Mouse (Mus musculus): Measurements from ENCODE around the gene Nacc1. TPM values are rescaled to one million over a fixed set of nuclear protein-coding genes. Genes with fewer than 3 reads are reported as not detected.

The Nacc1 gene
- total and polyA plus RNA-seq, 3 experiments, result 42.5 to 106 TPM; not detected in 1

- H3K27me3 ChIP-seq (ENCODE audit: control insufficient read depth in 1 of 2, insufficient read depth in 2 of 2, low read length in 2 of 2), result no peaks in the 10 kb centered on the region
- TF ChIP-seq MXI1 (IDR thresholded peaks at IDR 0.05; ENCODE audit: low read depth, low read length), result no peak
- peak; percentile 28; the same call in 1 of the 2 replicates for TF ChIP-seq TCF12 (IDR thresholded peaks at IDR 0.05; ENCODE audit: low read depth, low read length)
- TF ChIP-seq NELFE (IDR thresholded peaks at IDR 0.05; ENCODE audit: low read depth, low read length), result peak; percentile 5; the same call in 1 of the 2 replicates
- H3K4me1 ChIP-seq (ENCODE audit: control insufficient read depth in 1 of 2, insufficient read depth in 2 of 2, low read length in 2 of 2), result peaks cover 12 to 48% of the 10 kb centered on the region in 2 experiments
- DNase-seq (ENCODE audit: low read depth, low spot score), result peak; percentile 74
- peaks cover 13% of the 10 kb centered on the region for H3K79me2 ChIP-seq (ENCODE audit: control insufficient read depth, insufficient read depth, low read length, poor library complexity)
- H3K27ac ChIP-seq (ENCODE audit: control insufficient read depth, low read depth, low read length), result peak overlapping the region; percentile 99
- no peaks in the 10 kb centered on the region for H3K9me3 ChIP-seq (replicated peaks; ENCODE audit: insufficient read depth, low read length)
- H3K36me3 ChIP-seq (ENCODE audit: control insufficient read depth in 1 of 2, insufficient read depth in 2 of 2, low read length in 2 of 2), result peaks cover 4 to 29% of the 10 kb centered on the region in 2 experiments; a peak in 3 of 4 replicates
- H3K4me3 ChIP-seq (ENCODE audit: control insufficient read depth in 1 of 2, insufficient read depth in 1 of 2, low read depth in 2 of 2, low read length in 2 of 2), result peak overlapping the region; percentile 27 to 48
- H3K9ac ChIP-seq (ENCODE audit: control insufficient read depth, low read depth, low read length, poor library complexity, severe bottlenecking), result peak overlapping the region; percentile 80
These were observed 35.9 kb upstream of the Nacc1 start for GRCm38 (mm10) chr8:84723571-84723900.

- peaks cover 12 to 45% of the 10 kb centered on the region in 2 experiments for H3K4me1 ChIP-seq (ENCODE audit: control insufficient read depth in 1 of 2, insufficient read depth in 2 of 2, low read length in 2 of 2)
- peak within 1 kb of the TSS; percentile 80 for H3K9ac ChIP-seq (ENCODE audit: control insufficient read depth, low read depth, low read length, poor library complexity, severe bottlenecking)
- peak within 1 kb of the TSS; percentile 33 to 48 for H3K4me3 ChIP-seq (ENCODE audit: control insufficient read depth in 1 of 2, insufficient read depth in 1 of 2, low read depth in 2 of 2, low read length in 2 of 2)
- peak within 1 kb of the TSS; percentile 99 for H3K27ac ChIP-seq (ENCODE audit: control insufficient read depth, low read depth, low read length)
- DNase-seq (ENCODE audit: low read depth, low spot score), result peak; percentile 97
- H3K27me3 ChIP-seq (ENCODE audit: control insufficient read depth in 1 of 2, insufficient read depth in 2 of 2, low read length in 2 of 2), result no peaks in the 10 kb centered on the region
- TF ChIP-seq NRF1 (IDR thresholded peaks at IDR 0.05; ENCODE audit: insufficient read depth, low read depth, low read length, poor library complexity, severe bottlenecking) (peak; percentile 70), CHD2 (IDR thresholded peaks at IDR 0.05; ENCODE audit: low read length) (peak; percentile 68), TBP (IDR thresholded peaks at IDR 0.05; ENCODE audit: low read depth, low read length) (no peak), POLR2AphosphoS2 (IDR thresholded peaks at IDR 0.05; ENCODE audit: low read length) (peak; percentile 61; the same call in 1 of the 2 replicates), EP300 (IDR thresholded peaks at IDR 0.05; ENCODE audit: low read depth in 1 of 2, low read length in 2 of 2) (peak in 1 of 2 experiments; percentile 82; a peak in 3 of 4 replicates), MYC (IDR thresholded peaks at IDR 0.05; ENCODE audit: low read depth, low read length) (peak; percentile 95), MAFK (IDR thresholded peaks at IDR 0.05; ENCODE audit: borderline replicate concordance, low read depth, low read length) (no peak), MAZ (IDR thresholded peaks at IDR 0.05; ENCODE audit: low read depth, low read length) (peak; percentile 90; the same call in 1 of the 2 replicates), ZNF384 (IDR thresholded peaks at IDR 0.05; ENCODE audit: low read depth, low read length) (no peak), MYB (IDR thresholded peaks at IDR 0.05; ENCODE audit: low read depth, low read length) (peak; percentile 21; the same call in 1 of the 2 replicates), ELF1 (IDR thresholded peaks at IDR 0.05; ENCODE audit: low read depth, low read length) (peak; percentile 61), ETS1 (IDR thresholded peaks at IDR 0.05; ENCODE audit: low read depth, low read length) (peak; percentile 93), MAX (IDR thresholded peaks at IDR 0.05; ENCODE audit: low read length) (peak; percentile 87), RCOR1 (IDR thresholded peaks at IDR 0.05; ENCODE audit: low read depth, low read length) (no peak; the same call in 1 of the 2 replicates), POLR2A (IDR thresholded peaks at IDR 0.05; ENCODE audit: control insufficient read depth in 1 of 2, insufficient read depth in 1 of 2, low read depth in 1 of 2, low read length in 2 of 2, poor library complexity in 1 of 2) (peak; percentile 9 to 71; a peak in 2 of 4 replicates), NELFE (IDR thresholded peaks at IDR 0.05; ENCODE audit: low read depth, low read length) (peak; percentile 29), CTCF (IDR thresholded peaks at IDR 0.05 in 2 of 3, conservative IDR thresholded peaks at IDR 0.05 in 1 of 3; ENCODE audit: control insufficient read depth in 1 of 3, insufficient read depth in 1 of 3, low read depth in 2 of 3, low read length in 3 of 3, poor library complexity in 1 of 3, severe bottlenecking in 1 of 3) (peak in 2 of 3 experiments; percentile 8 to 25; a peak in 2 of 6 replicates), GATA1 (IDR thresholded peaks at IDR 0.05; ENCODE audit: low read depth, low read length) (no peak), MXI1 (IDR thresholded peaks at IDR 0.05; ENCODE audit: low read depth, low read length) (peak; percentile 98), TCF12 (IDR thresholded peaks at IDR 0.05; ENCODE audit: low read depth, low read length) (peak; percentile 77), HCFC1 (IDR thresholded peaks at IDR 0.05; ENCODE audit: low read depth, low read length) (peak; percentile 67; the same call in 1 of the 2 replicates), SIN3A (IDR thresholded peaks at IDR 0.05; ENCODE audit: low read length) (peak; percentile 93), BHLHE40 (IDR thresholded peaks at IDR 0.05; ENCODE audit: borderline replicate concordance, low read depth, low read length) (peak; percentile 98), TAL1 (IDR thresholded peaks at IDR 0.05; ENCODE audit: low read length) (0 out of 2 replicates have a peak, but pooled peaks have one; percentile 39), USF1 (IDR thresholded peaks at IDR 0.05; ENCODE audit: low read depth, low read length) (no peak; the same call in none of the 2 replicates)
- H3K36me3 ChIP-seq (ENCODE audit: control insufficient read depth in 1 of 2, insufficient read depth in 2 of 2, low read length in 2 of 2), result peaks cover 4 to 29% of the 10 kb centered on the region in 2 experiments; a peak in 3 of 4 replicates
- no peaks in the 10 kb centered on the region for H3K9me3 ChIP-seq (replicated peaks; ENCODE audit: insufficient read depth, low read length)
- peaks cover 13% of the 10 kb centered on the region for H3K79me2 ChIP-seq (ENCODE audit: control insufficient read depth, insufficient read depth, low read length, poor library complexity)
These were observed 35.3 kb upstream of the Nacc1 start, which contains the start of gene G430095P16Rik for GRCm38 (mm10) chr8:84722850-84723570. TSS of gene G430095P16Rik (plus strand) at chr8:84723007.
